ENCODE assay signal across 18 mouse cellular contexts in the genomic region with DNA sequence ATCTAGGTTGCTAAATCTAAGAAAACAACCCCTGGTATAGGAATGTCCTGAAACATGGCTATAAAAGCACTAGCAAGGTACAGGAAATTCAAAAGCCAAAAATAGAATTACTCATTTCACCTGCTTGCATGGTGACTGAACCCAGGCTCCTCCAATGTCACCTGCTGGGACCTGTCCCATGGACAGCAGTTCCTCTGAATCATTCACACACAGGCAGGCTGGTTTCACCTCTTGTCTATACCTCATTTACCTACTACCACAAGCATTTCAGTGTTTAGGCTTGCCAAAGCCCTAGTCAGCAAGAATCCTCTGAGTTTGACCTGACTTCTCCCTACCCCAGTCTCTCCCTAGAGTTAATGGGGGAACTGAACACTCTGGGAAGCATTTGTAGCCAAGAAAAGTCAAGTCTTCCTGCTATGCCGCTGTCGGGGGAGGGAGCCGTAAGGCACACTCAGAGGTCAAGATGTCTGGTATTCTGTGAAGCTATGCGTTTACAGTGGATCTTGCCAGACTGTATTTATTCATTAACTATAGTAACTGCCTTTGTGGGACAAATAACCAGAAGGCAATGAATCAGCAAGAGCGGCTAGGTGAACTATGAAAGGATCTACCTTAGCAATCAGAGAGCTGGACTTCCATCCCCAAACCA. TPM values are rescaled to one million over a fixed set of nuclear protein-coding genes. Genes with fewer than 3 reads are reported as not detected.
DNase-seq lines count a peak whose midpoint lies in the region; ATAC-seq lines count a peak whose summit lies in the region.
"Had no signal": no experiment of that assay in that cellular context is flagged by ENCODE, and none has a peak within 500 bp of the region (broad histone marks: within the 10 kb centered on the region; RNA-seq: fewer than 3 reads in every experiment).

No protein-coding gene starts in this region.

- H3K9ac ChIP-seq in kidney, embryonic 14.5 days (ENCODE audit: low read depth, low read length), result no peak overlapping the region
- H3K9ac ChIP-seq in lung, embryonic 16.5 days (ENCODE audit: low read length), result no peak overlapping the region
- H3K9ac ChIP-seq: liver, embryonic 13.5 days had no signal

- peak; percentile 78; the same call in 1 of the 2 replicates for ATAC-seq in kidney, embryonic 14.5 days (ENCODE audit: low FRiP score, low TSS enrichment)
- peak; percentile 56 for ATAC-seq in lung, embryonic 16.5 days (ENCODE audit: low read depth)
- ATAC-seq: hindbrain, embryonic 16.5 days had no signal

- peak overlapping the region; percentile 85; the same call in 1 of the 2 replicates for H3K27ac ChIP-seq in kidney, embryonic 14.5 days (ENCODE audit: low read depth, low read length)
- H3K27ac ChIP-seq in lung, embryonic 16.5 days (ENCODE audit: low read length), result peak overlapping the region; percentile 89
- H3K27ac ChIP-seq: liver, embryonic 13.5 days had no signal

- 51% methylated on average over 5 of the region's 5 CpGs for WGBS in kidney, embryonic 14.5 days
- WGBS in lung, embryonic 16.5 days, result 24% methylated on average over 5 of the region's 5 CpGs

- no peaks in the 10 kb centered on the region for H3K36me3 ChIP-seq in kidney, embryonic 14.5 days (ENCODE audit: control insufficient read depth, insufficient read depth, low read length)
- H3K36me3 ChIP-seq in lung, embryonic 16.5 days (ENCODE audit: control insufficient read depth, insufficient read depth, low read length), result no peaks in the 10 kb centered on the region
- H3K36me3 ChIP-seq: liver, embryonic 13.5 days had no signal

- no peak overlapping the region for H3K4me3 ChIP-seq in kidney, embryonic 14.5 days (ENCODE audit: low read length)
- no peak overlapping the region for H3K4me3 ChIP-seq in lung, embryonic 16.5 days (ENCODE audit: low read length)
- H3K4me3 ChIP-seq: liver, embryonic 13.5 days; megakaryocyte, embryonic 14.5 days had no signal

- no peak overlapping the region for H3K4me2 ChIP-seq in kidney, embryonic 14.5 days (replicated peaks; ENCODE audit: low read depth, low read length)
- peak overlapping the region; percentile 40 for H3K4me2 ChIP-seq in lung, embryonic 16.5 days (ENCODE audit: low read depth, low read length)
- H3K4me2 ChIP-seq: liver, embryonic 13.5 days had no signal

- H3K4me1 ChIP-seq in kidney, embryonic 14.5 days (ENCODE audit: control insufficient read depth, insufficient read depth, low read length), result 0 out of 2 replicates have a peak, but pooled peaks cover 2% of the 10 kb centered on the region
- H3K4me1 ChIP-seq in lung, embryonic 16.5 days (replicated peaks; ENCODE audit: control insufficient read depth, insufficient read depth, low read length), result 0 out of 2 replicates have a peak, but pooled peaks cover 3% of the 10 kb centered on the region
- H3K4me1 ChIP-seq: liver, embryonic 13.5 days had no signal

- no peaks in the 10 kb centered on the region for H3K9me3 ChIP-seq in kidney, embryonic 14.5 days (ENCODE audit: control insufficient read depth, low read length)
- no peaks in the 10 kb centered on the region for H3K9me3 ChIP-seq in lung, embryonic 16.5 days (ENCODE audit: control insufficient read depth, low read length)
- H3K9me3 ChIP-seq: liver, embryonic 13.5 days; megakaryocyte, embryonic 14.5 days had no signal

- peak; percentile 16 to 39 for DNase-seq in urinary bladder, adult 18-20 months (ENCODE audit: low spot score in 2 of 2)
- no peak for DNase-seq in urinary bladder, adult 2 months (ENCODE audit: low spot score)
- peak; percentile 27 to 28 for DNase-seq in urinary bladder, postnatal 36 days (ENCODE audit: low spot score in 2 of 2)
- no peak for DNase-seq in MN1 (ENCODE audit: low spot score)
- no peak for DNase-seq in retina, embryonic 14.5 days (ENCODE audit: low spot score)
- DNase-seq in embryo, embryonic 11 days, result no peak
- DNase-seq: cerebellum, postnatal 14 days; heart, adult 11 months; heart, postnatal 10 days; layer of hippocampus, adult 9-11 months; liver, embryonic 13.5 days had no signal

- no peaks in the 10 kb centered on the region for H3K27me3 ChIP-seq in kidney, embryonic 14.5 days (ENCODE audit: control insufficient read depth, insufficient read depth, low read length)
- no peaks in the 10 kb centered on the region for H3K27me3 ChIP-seq in lung, embryonic 16.5 days (ENCODE audit: control insufficient read depth, insufficient read depth, low read depth, low read length)
- H3K27me3 ChIP-seq: liver, embryonic 13.5 days; megakaryocyte, embryonic 14.5 days had no signal

RNA-seq across cellular contexts. Expression of a gene that starts 0.6 kb away (rescaled TPM):
- polyA plus RNA-seq in urinary bladder, adult 2 months (2012; rRNA removed), result 0.04 TPM in 1 of 2 replicates, not detected in the other
- 5.4 and 6.7 TPM in 2 replicates for polyA plus RNA-seq in kidney, embryonic 14.5 days (2014; fragmentation: Nextera tagmentation; extraction: Ambion mirVana)
- polyA plus RNA-seq in lung, embryonic 16.5 days (2015; fragmentation: Nextera tagmentation; extraction: Ambion mirVana), result 52.6 and 59.2 TPM in 2 replicates
- polyA plus RNA-seq: C2C12; liver, embryonic 13.5 days; neural tube, embryonic 14.5 days; spleen, adult 2 months had no signal

Comparison
In these comparisons a context has a peak if more than half of its experiments do, and no peak if none do; other contexts are left out.
1. DNase-seq: peak in urinary bladder, adult 18-20 months (2 of 2) and urinary bladder, postnatal 36 days (2 of 2); none in urinary bladder, adult 2 months (single experiment), MN1 (single experiment), retina, embryonic 14.5 days (single experiment) and embryo, embryonic 11 days (single experiment).